Mouse (Mus musculus) MN1 (cell line): ENCODE measurements around the gene Dglucy.

Experiments
- DNase-seq: peaks from one replicate; pipeline ENCODE4 v3.0.0-alpha.2; 2016; ENCODE audit warnings: low spot score

The Dglucy gene

DNA sequence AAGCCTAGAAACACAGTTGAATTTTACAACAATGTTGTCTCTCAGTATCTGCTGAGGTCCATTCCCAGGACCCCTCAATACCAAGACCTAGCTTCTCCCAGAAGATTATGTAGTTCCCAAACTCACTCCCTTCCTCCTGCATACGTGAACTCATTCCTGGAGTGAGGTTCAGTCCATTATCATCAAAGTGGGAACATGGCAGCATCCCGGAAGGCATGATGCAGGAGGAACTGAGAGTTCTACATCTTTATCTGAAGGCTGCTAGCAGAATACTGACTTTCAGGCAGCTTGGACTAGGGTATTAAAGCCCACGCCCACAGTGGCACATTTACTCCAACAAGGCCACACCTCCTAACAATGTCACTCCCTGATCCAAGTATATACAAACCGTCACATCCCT lies 64.3 kb downstream of the Dglucy start:
- no peak for DNase-seq

DNA sequence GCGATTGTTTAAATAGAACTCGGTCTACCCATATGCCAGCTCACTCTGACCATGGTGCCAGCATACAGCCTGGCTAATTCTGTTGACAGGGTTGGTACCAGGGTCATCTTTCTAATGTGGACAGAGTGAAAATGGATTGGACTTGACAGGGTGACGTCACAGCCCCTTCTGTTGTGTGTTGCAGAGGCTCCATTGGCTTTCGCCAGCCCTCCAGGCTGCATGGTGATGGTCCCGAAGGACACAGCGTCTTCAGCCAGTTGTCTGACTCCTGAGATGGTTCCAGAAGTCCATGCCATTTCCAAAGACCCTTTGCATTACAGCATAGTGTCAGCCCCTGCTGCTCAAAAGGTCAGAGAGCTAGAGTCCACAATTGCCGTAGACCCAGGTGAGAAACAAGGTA lies 65.7 kb downstream of the Dglucy start:
- no peak for DNase-seq

DNA sequence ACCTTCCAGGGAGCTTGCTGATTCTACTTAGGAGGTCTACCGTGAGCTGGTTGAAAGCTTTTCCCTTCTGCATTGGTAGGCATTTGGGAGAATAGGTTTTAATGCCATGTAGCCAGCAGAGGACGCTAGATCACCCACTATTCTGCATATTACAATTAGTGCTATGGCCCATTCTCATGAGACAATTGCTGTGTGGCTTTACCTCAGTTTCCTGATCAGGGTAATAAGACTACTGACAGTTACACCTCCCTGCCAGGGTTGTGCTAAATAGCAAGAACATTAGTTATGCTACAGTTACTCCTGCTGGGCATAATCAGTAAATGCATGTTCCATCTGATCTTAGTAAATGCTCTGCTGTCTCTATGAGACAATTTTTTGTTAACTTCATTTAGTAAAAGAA lies 67.0 kb downstream of the Dglucy start:
- DNase-seq = no peak

- no peak for DNase-seq
Observed at GRCm38 (mm10) chr12:100846566-100846965, 67.7 kb downstream of the Dglucy start.

DNA sequence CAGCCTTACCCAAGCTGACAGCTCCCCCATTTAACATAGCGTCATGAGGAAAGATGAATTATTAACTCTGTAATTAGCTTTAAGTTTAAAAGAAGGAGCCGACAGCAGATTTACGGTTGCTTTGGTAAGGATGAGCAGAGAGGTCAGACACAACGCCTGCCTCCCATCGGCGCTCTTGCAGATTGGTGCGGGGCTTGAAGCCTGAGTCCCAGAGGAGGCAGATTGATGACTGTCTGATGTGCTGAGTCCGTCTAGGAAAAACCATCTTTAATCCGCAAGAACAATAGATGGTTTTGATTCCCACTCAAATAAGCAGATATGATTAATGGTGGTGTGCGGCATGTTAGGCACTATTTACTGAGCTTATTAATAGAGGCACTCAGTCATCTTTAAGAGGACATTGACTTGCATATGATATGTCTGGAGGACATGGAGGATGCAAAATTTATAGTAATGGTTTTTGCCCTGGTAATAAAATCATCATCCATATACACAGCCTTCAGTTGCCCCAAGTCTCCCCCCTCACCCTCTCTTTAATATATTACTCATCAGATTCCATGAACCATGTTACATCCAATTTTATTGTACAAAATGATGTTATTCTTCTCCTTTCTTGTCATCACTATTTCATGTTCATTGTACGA lies 68.7 kb downstream of the Dglucy start:
- no peak for DNase-seq

GRCm38 (mm10) chr12:100849421-100850138 lies 70.7 kb downstream of the Dglucy start:
- peak; percentile 61 for DNase-seq

DNA sequence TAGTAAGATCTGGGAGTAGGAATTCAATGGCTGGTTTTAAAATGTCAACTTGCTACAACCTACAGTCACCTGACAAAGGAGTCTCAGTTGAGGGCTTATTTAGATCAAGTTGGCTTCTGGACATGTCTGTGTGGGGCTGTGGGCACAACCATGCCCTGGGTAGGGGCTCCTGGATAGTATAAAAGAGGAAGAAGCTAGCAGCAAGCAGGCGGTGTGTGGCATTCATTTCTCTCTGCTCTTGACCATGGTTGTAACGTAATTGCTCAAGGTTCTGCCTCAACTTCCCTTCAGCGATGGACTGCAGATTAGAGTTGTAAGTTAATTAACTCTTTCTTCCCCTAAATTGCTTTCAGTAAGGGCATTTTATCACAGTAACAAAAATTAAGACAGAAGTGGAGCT lies 73.5 kb downstream of the Dglucy start:
- no peak for DNase-seq

- no peak for DNase-seq
Observed at GRCm38 (mm10) chr12:100856337-100856736, 77.5 kb downstream of the Dglucy start.

- DNase-seq = no peak
Observed at GRCm38 (mm10) chr12:100857791-100858190, 78.9 kb downstream of the Dglucy start.

DNA sequence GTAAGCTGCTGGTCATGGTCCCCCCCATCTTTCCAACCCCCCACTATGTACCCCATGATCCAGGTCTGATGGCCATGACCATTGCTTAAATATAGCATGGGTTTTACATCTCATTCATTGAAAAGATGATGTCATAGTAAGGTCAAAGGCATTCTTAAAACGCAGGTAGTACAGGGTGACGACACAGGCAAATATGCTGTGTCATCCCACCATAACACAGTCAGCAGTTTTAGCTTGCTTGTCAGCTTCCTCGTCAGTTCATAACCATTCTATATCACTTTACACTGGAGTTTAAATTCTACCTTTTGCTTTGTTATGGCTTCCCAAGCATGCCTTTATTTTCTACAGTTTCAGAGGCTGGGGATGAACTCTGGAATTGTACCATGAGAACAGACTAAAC lies 83.4 kb downstream of the Dglucy start:
- no peak for DNase-seq

DNA sequence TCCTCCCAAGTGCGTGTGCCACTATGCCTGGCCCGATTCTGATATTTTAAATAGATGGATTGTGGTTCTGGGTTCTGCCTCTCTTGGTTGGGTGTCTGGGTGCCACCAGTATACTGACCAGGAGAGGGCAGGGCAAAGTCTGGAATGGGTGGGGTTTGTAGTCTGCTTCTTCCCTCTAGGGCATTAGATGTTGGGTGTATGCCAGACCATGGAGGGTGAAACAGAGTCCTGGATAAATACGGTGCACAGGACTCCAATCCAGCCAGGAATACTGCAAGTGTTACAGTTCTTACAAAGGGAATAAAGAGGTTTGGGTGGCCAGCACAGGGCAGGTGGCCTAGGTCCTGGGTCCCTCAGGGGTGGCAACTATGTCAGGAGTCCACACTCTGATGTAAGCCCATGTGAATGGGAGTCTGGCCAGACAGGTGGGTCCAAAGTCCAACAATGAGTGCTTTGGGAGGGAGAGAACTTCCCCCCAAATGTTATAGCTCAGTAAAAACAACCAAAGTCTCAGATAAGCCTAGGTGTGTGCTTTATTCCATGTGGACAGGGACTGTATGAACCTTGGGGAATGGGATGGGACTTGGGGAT lies 84.1 kb downstream of the Dglucy start:
- peak; percentile 11 for DNase-seq

GRCm38 (mm10) chr12:100865072-100865471 lies 86.2 kb downstream of the Dglucy start:
- no peak for DNase-seq

- no peak for DNase-seq
Observed at GRCm38 (mm10) chr12:100865509-100866078, 86.7 kb downstream of the Dglucy start.

DNA sequence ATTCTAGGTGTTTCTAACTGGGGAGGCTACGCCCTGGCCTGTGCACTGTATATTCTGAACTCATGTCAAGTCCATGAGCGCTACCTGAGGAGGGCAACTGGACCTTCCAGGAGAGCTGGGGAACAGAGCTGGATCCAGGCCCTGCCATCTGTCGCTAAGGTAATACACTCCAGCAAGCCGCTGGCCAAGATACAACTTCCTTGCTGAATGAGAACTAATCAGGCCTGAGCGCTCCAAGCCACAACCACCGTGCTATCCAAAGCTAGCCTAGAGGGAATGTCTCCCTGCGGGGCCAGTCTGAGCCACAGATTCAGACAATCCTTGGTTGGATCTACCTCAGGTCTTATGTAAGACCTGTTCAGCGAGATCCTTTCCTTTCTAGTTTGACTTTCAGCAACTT lies 88.2 kb downstream of the Dglucy start:
- no peak for DNase-seq

DNA sequence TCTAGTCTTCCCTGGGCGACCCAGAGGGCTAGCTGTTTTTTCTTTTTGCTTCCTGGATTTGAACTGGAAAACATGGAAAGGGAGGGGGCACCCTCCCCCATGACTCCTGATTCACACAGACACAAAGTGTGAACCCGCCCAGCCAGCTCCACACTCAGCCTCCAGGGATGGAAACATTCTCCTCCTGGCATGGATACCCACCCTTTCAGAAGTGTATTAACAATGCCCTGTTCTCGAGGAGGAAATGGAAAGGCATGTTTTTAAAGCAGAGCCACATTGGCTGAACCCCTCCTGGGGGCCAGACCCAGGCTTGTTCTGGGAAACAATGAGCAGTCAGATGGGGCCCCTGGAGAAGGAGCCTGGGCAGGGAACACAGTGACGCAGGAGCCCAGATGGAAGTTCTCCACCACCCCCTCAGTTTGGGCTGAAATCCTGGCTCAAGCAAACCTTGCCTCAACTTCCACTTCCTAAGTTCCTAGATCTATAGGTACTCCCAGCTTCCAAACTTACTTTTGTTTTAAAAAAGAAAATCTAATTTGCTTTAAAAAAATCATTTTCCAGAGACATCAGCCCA lies 89.3 kb downstream of the Dglucy start:
- no peak for DNase-seq

DNA sequence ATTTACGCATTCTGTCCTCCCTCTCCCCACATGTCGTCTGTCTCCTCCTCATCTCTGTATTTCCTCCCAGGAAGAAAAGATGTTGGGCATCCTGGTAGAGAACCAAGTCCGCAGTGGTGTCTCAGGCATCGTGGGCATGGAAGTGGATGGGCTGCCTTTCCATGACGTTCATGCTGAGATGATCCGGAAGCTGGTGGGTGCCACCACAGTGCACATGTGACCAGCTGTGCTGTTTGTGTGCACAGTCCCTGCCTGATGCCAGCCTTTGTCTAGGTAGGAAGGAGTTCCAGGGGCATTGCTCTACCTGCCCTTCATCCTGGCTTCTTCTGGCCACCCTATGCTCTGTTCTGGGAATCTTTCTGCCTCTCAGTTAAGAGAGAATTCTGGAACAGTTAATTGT lies 92.4 kb downstream of the Dglucy start:
- no peak for DNase-seq

DNA sequence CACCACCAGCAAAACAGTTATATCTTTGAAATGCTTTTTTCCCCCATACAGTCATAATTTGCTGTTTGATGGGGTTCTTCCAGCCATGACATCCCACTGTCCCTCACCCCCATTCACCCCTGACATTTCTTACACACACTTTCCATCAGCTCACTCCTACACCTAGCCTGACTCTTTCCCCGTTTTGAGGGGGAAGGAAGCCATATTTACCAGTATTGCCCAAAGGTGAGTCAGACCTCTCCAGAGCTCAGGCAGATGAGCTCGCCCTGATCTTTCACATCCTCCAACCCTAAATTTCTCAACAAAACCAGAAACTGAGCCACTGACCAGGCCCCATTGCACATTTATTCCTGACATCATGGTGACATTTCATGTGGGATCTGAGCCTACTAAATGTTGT lies 93.0 kb downstream of the Dglucy start:
- DNase-seq = no peak

DNA sequence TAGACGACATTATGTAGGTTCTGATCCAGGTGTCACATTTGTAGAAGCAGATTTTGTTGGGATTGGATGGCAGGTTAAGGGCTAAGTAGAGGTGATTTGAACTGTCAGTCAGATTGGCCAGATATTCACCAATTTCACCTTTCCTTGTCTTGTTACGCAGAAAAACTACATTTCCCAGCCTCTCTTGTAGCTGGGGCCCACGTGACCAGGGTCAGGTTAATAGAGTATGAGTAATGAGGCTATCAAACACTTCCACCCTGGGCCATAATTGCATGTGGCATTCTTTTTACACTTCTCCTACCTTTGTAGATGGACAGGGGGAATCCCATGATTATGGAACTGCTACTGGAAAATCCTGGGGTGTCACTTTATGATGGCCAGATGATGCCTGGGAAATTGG lies 94.8 kb downstream of the Dglucy start:
- DNase-seq = no peak

DNA sequence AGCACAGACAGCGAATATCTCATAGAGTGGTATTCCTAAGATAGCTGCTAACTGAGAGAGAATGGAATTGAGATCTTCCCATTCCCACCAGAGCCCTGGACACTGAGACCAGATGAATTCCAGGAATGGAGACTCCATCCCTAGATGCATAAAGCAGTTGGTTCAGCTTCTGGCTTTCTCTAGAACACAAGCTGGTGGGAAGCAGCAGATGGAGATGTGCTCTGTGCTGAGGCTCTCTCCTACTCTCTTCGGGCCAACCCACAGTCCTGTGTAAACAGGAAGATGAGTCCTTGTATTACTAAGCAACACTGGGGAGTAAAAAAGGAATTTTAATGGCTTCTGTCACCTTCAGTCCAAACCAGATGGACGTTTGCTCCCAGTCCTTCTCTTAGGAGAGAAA lies 96.7 kb downstream of the Dglucy start:
- no peak for DNase-seq

DNA sequence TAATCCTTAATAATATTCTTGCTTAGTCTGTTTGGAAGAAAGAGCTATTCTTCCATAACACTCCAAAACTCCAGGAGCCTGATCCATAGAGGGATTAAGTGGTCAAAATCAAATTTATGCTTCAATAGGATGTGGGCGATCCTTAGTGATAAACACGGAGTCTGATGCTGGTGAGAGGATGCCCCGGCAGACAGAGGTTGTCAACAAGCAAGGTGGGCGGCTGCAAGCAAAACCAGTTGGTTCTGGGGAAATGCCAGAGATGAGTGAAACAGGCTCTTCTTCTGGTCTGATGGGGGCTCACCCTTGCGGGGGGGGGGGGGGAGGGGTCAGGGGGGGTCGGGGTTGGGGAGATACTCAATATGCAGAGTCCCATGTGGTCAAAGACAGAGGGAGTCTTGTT lies 97.1 kb downstream of the Dglucy start:
- DNase-seq = no peak

GRCm38 (mm10) chr12:100877936-100878335 lies 99.1 kb downstream of the Dglucy start:
- no peak for DNase-seq

- no peak for DNase-seq
Observed at GRCm38 (mm10) chr12:100878556-100878955, 99.7 kb downstream of the Dglucy start.

DNA sequence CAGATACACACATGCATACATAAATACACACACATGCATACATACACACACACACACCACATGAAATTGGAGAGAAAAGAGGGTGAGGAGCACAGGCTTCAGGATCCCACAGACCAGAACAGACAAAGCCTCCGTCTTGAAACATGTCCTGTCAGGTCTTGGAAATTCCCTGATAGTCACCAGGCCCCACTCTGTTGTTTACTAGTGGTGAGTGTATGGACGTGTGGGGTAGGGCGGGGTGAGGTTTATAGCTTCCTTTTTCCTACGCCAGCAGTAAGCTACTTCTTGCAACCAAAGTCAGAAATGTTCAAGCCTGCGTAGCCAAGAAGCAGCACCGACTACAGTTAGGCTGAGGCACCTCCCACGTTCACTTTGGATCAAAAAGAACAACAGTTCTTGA lies 104.3 kb downstream of the Dglucy start:
- DNase-seq = no peak
